Mouse (Mus musculus): ENCODE data around the gene Stt3b. TPM values are rescaled to one million over a fixed set of nuclear protein-coding genes. Genes with fewer than 3 reads are reported as not detected.

The Stt3b gene
- polyA plus RNA-seq, 1 experiment from 2014 or later, result 72.0 TPM

GRCm38 (mm10) chr9:115205491-115205890 is 104.7 kb downstream of the Stt3b start:
- TF ChIP-seq CTCF (IDR thresholded peaks at IDR 0.05; ENCODE audit: low read depth), result no peak
- no peaks in the 10 kb centered on the region for H3K27me3 ChIP-seq (ENCODE audit: insufficient read depth, low read length)
- H3K9ac ChIP-seq (ENCODE audit: low read depth, low read length), result no peak overlapping the region
- DNase-seq (ENCODE audit: low spot score) (peak; percentile 56), ATAC-seq (replicated peaks; ENCODE audit: low FRiP score, low read depth) (peak; percentile 34)
- H3K4me1 ChIP-seq (replicated peaks; ENCODE audit: insufficient read depth, low read length), result no peaks in the 10 kb centered on the region; the same call in 1 of the 2 replicates
- no peaks in the 10 kb centered on the region for H3K9me3 ChIP-seq (replicated peaks; ENCODE audit: low read length)
- 10% methylated on average over 6 of the region's 6 CpGs for WGBS
- H3K4me2 ChIP-seq (ENCODE audit: low read length), result peak overlapping the region; percentile 30
- H3K27ac ChIP-seq, result no peak overlapping the region
- H3K36me3 ChIP-seq (ENCODE audit: insufficient read depth, low read length), result no peaks in the 10 kb centered on the region
- H3K4me3 ChIP-seq (replicated peaks; ENCODE audit: low read depth, low read length), result no peak overlapping the region

GRCm38 (mm10) chr9:115203136-115203535 is 107.1 kb downstream of the Stt3b start:
- Histone ChIP-seq H3K27ac (no peak overlapping the region), H3K4me1 (replicated peaks; ENCODE audit: insufficient read depth, low read length) (no peaks in the 10 kb centered on the region; the same call in 1 of the 2 replicates), H3K9me3 (replicated peaks; ENCODE audit: low read length) (no peaks in the 10 kb centered on the region), H3K9ac (ENCODE audit: low read depth, low read length) (no peak overlapping the region), H3K4me2 (ENCODE audit: low read length) (no peak overlapping the region), H3K36me3 (ENCODE audit: insufficient read depth, low read length) (no peaks in the 10 kb centered on the region), H3K27me3 (ENCODE audit: insufficient read depth, low read length) (no peaks in the 10 kb centered on the region), H3K4me3 (replicated peaks; ENCODE audit: low read depth, low read length) (no peak overlapping the region)
- WGBS, result 78% methylated on average over 6 of the region's 6 CpGs
- TF ChIP-seq CTCF (IDR thresholded peaks at IDR 0.05; ENCODE audit: low read depth), result no peak
- ATAC-seq (replicated peaks; ENCODE audit: low FRiP score, low read depth), result no peak
- DNase-seq (ENCODE audit: low spot score), result no peak

GRCm38 (mm10) chr9:115201264-115201663 is 109.0 kb downstream of the Stt3b start:
- Histone ChIP-seq H3K9ac (ENCODE audit: low read depth, low read length) (no peak overlapping the region), H3K27ac (no peak overlapping the region), H3K4me2 (ENCODE audit: low read length) (no peak overlapping the region), H3K9me3 (replicated peaks; ENCODE audit: low read length) (no peaks in the 10 kb centered on the region), H3K36me3 (ENCODE audit: insufficient read depth, low read length) (no peaks in the 10 kb centered on the region), H3K27me3 (ENCODE audit: insufficient read depth, low read length) (no peaks in the 10 kb centered on the region), H3K4me3 (replicated peaks; ENCODE audit: low read depth, low read length) (no peak overlapping the region), H3K4me1 (replicated peaks; ENCODE audit: insufficient read depth, low read length) (no peaks in the 10 kb centered on the region; the same call in 1 of the 2 replicates)
- DNase-seq (ENCODE audit: low spot score) (no peak), ATAC-seq (replicated peaks; ENCODE audit: low FRiP score, low read depth) (no peak)
- TF ChIP-seq CTCF (IDR thresholded peaks at IDR 0.05; ENCODE audit: low read depth), result no peak
- 77% methylated on average over 6 of the region's 6 CpGs for WGBS

- no peaks in the 10 kb centered on the region for H3K4me1 ChIP-seq (replicated peaks; ENCODE audit: insufficient read depth, low read length)
- no peaks in the 10 kb centered on the region for H3K27me3 ChIP-seq (ENCODE audit: insufficient read depth, low read length)
- no peak for ATAC-seq (replicated peaks; ENCODE audit: low FRiP score, low read depth)
- no peak overlapping the region for H3K4me3 ChIP-seq (replicated peaks; ENCODE audit: low read depth, low read length)
- H3K9ac ChIP-seq (ENCODE audit: low read depth, low read length), result no peak overlapping the region
- WGBS, result 92% methylated on average over 15 of the region's 15 CpGs
- no peak overlapping the region for H3K27ac ChIP-seq
- no peaks in the 10 kb centered on the region for H3K9me3 ChIP-seq (replicated peaks; ENCODE audit: low read length)
- no peaks in the 10 kb centered on the region for H3K36me3 ChIP-seq (ENCODE audit: insufficient read depth, low read length)
- TF ChIP-seq CTCF (IDR thresholded peaks at IDR 0.05; ENCODE audit: low read depth), result no peak
- no peak for DNase-seq (ENCODE audit: low spot score)
- H3K4me2 ChIP-seq (ENCODE audit: low read length), result no peak overlapping the region
These were observed 109.9 kb downstream of the Stt3b start for GRCm38 (mm10) chr9:115200166-115200862.

- no peaks in the 10 kb centered on the region for H3K36me3 ChIP-seq (ENCODE audit: insufficient read depth, low read length)
- no peak overlapping the region for H3K9ac ChIP-seq (ENCODE audit: low read depth, low read length)
- no peaks in the 10 kb centered on the region for H3K4me1 ChIP-seq (replicated peaks; ENCODE audit: insufficient read depth, low read length)
- no peaks in the 10 kb centered on the region for H3K9me3 ChIP-seq (replicated peaks; ENCODE audit: low read length)
- WGBS, result 60% methylated on average over 7 of the region's 7 CpGs
- H3K4me2 ChIP-seq (ENCODE audit: low read length), result no peak overlapping the region
- H3K27me3 ChIP-seq (ENCODE audit: insufficient read depth, low read length), result no peaks in the 10 kb centered on the region
- no peak overlapping the region for H3K4me3 ChIP-seq (replicated peaks; ENCODE audit: low read depth, low read length)
- H3K27ac ChIP-seq, result no peak overlapping the region
- no peak for TF ChIP-seq CTCF (IDR thresholded peaks at IDR 0.05; ENCODE audit: low read depth)
- ATAC-seq (replicated peaks; ENCODE audit: low FRiP score, low read depth) (no peak), DNase-seq (ENCODE audit: low spot score) (no peak)
These were observed 113.1 kb downstream of the Stt3b start for GRCm38 (mm10) chr9:115197082-115197481.

GRCm38 (mm10) chr9:115192890-115193289 is 117.3 kb downstream of the Stt3b start:
- no peaks in the 10 kb centered on the region; the same call in 1 of the 2 replicates for H3K4me1 ChIP-seq (replicated peaks; ENCODE audit: insufficient read depth, low read length)

More at GRCm38 (mm10) chr9:115192890-115193289, 117.3 kb downstream of the Stt3b start:
- DNase-seq (ENCODE audit: low spot score) (no peak), ATAC-seq (replicated peaks; ENCODE audit: low FRiP score, low read depth) (no peak)
- no peak overlapping the region for H3K4me3 ChIP-seq (replicated peaks; ENCODE audit: low read depth, low read length)
- WGBS, result 80% methylated on average over 3 of the region's 3 CpGs
- no peak overlapping the region for H3K4me2 ChIP-seq (ENCODE audit: low read length)
- H3K9me3 ChIP-seq (replicated peaks; ENCODE audit: low read length), result no peaks in the 10 kb centered on the region
- no peaks in the 10 kb centered on the region for H3K36me3 ChIP-seq (ENCODE audit: insufficient read depth, low read length)
- no peak overlapping the region for H3K27ac ChIP-seq
- TF ChIP-seq CTCF (IDR thresholded peaks at IDR 0.05; ENCODE audit: low read depth), result peak; percentile 14; the same call in 1 of the 2 replicates
- no peaks in the 10 kb centered on the region for H3K27me3 ChIP-seq (ENCODE audit: insufficient read depth, low read length)
- no peak overlapping the region for H3K9ac ChIP-seq (ENCODE audit: low read depth, low read length)
